Mouse (Mus musculus) CH12.LX (cell line): ENCODE measurements at regions not wholly inside any gene's neighbourhood (a gene's known extent, or its start where the extent isn't known, plus 50 kb on each side); places are given as distances from the start of the nearest gene placed in this dataset.

Source experiments
- CTCF ChIP-seq, 2 experiments: IDR thresholded peaks in 1 of 2; conservative IDR thresholded peaks in 1 of 2; 2 replicates each; pipeline ENCODE4 v1.5.1; 2011 to 2012; ENCODE audit warnings: low read depth in 2 of 2, low read length in 2 of 2, improper control_type of control experiment in 1 of 2, inconsistent platforms in 1 of 2, mild to moderate bottlenecking in 1 of 2, moderate library complexity in 1 of 2
- E2F4 ChIP-seq: IDR thresholded peaks from 2 replicates; pipeline ENCODE4 v1.6.1; 2011; ENCODE audit warnings: low read depth, low read length, improper control_type of control experiment; ENCODE audit not compliant: insufficient replicate concordance
- ELF1 ChIP-seq: IDR thresholded peaks from 2 replicates; pipeline ENCODE4 v1.6.1; 2014; ENCODE audit warnings: low read depth, mild to moderate bottlenecking, inconsistent platforms, low read length, improper control_type of control experiment
- EP300 ChIP-seq: IDR thresholded peaks from 2 replicates; pipeline ENCODE4 v1.6.1; 2011; ENCODE audit warnings: low read length, improper control_type of control experiment
- JUN ChIP-seq: IDR thresholded peaks from 2 replicates; pipeline ENCODE4 v1.6.1; 2011; ENCODE audit warnings: low read depth, mild to moderate bottlenecking, low read length, improper control_type of control experiment, moderate library complexity; ENCODE audit not compliant: insufficient read depth
- MYC ChIP-seq: IDR thresholded peaks from 2 replicates; pipeline ENCODE4 v1.6.1; 2011; ENCODE audit warnings: low read depth, mild to moderate bottlenecking, improper control_type of control experiment, low read length
- RAD21 ChIP-seq: IDR thresholded peaks from 2 replicates; pipeline ENCODE4 v1.6.1; 2011; ENCODE audit warnings: low read depth, mild to moderate bottlenecking, low read length, improper control_type of control experiment, moderate library complexity
- SIN3A ChIP-seq: IDR thresholded peaks from 2 replicates; pipeline ENCODE4 v1.6.1; 2012; ENCODE audit warnings: low read length, improper control_type of control experiment, inconsistent platforms
- ZKSCAN1 ChIP-seq: IDR thresholded peaks from 2 replicates; pipeline ENCODE4 v1.6.1; 2012; ENCODE audit warnings: low read depth, inconsistent platforms, low read length, improper control_type of control experiment, borderline replicate concordance

DNA sequence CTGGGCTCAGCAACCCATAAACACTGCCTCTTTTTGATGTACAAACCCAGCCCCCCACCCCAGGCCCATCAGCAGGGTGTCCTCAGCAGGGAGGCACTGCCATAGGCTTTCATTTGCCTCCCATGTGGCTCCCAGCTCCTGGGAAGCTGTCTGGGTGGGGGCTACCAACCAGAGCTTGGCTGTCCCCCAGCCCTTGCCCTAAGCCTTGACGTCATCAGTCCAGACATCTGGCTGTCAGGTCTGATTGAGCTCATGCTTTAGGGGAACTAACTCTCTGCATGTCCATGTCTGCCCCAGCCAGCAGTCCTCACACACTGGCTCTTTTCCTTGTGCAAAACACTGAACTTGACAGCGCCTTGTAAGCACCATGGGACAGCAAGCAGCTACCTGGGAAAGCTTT, 255.3 kb downstream of the Dysf start:
- TF ChIP-seq SIN3A (no peak), ELF1 (no peak), JUN (no peak), EP300 (no peak), CTCF (conservative IDR thresholded peaks at IDR 0.05 in 1 of 2, IDR thresholded peaks at IDR 0.05 in 1 of 2; ENCODE audit: low read depth in 2 of 2, low read length in 2 of 2) (no peak), RAD21 (no peak), MYC (no peak), E2F4 (no peak), ZKSCAN1 (no peak)
